8 mouse cellular contexts compared by ENCODE assay signal in the genomic region with DNA sequence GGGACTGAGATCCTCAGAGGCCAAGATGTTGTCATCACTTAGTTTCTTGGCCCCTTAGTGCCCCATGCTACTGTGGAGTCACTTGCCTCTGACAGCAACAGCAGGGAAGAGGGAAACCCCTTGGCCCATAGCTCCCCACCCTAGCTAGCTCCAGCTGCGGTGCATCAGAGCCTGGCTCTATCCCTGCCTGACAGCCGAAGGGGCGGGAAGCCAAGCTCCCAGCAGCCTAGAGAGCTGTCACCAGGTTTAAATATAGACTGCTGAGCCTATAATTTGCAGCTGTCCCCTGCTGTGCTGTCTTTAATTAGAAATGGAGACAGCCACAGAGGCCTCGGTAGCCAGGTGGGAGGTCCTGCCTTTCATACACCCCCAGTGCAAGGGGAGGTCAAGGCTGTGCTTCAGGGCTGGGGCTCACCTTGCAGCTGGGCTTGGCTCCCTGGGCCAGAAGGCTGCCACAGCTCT. TPM values are rescaled to one million over a fixed set of nuclear protein-coding genes. Genes with fewer than 3 reads are reported as not detected.
A peak's percentile ranks its signal among the peaks of the same experiment; 100 is the strongest.
DNase-seq lines count a peak whose midpoint lies in the region; ATAC-seq and TF ChIP-seq lines count a peak whose summit lies in the region.

No protein-coding gene starts in this region.

- peak; percentile 96 for ATAC-seq in embryonic facial prominence, embryonic 14.5 days (ENCODE audit: low read depth)
- ATAC-seq in lung, embryonic 14.5 days (ENCODE audit: insufficient read depth), result peak; percentile 99

- no peaks in the 10 kb centered on the region for H3K36me3 ChIP-seq in embryonic facial prominence, embryonic 14.5 days (ENCODE audit: control insufficient read depth, insufficient read depth, low read length)
- no peaks in the 10 kb centered on the region for H3K36me3 ChIP-seq in lung, embryonic 14.5 days (ENCODE audit: insufficient read depth)

- no peak for TF ChIP-seq CTCF in lung, embryonic 14.5 days (IDR thresholded peaks at IDR 0.05; ENCODE audit: low read depth)

- H3K4me1 ChIP-seq in embryonic facial prominence, embryonic 14.5 days (ENCODE audit: control insufficient read depth, insufficient read depth, low read length), result 0 out of 2 replicates have a peak, but pooled peaks cover 4% of the 10 kb centered on the region
- no peaks in the 10 kb centered on the region for H3K4me1 ChIP-seq in lung, embryonic 14.5 days (ENCODE audit: insufficient read depth)

- no peak overlapping the region for H3K9ac ChIP-seq in embryonic facial prominence, embryonic 14.5 days (ENCODE audit: low read depth, low read length)
- no peak overlapping the region for H3K9ac ChIP-seq in lung, embryonic 14.5 days

- no peak overlapping the region for H3K27ac ChIP-seq in embryonic facial prominence, embryonic 14.5 days (replicated peaks; ENCODE audit: low read depth, low read length)
- H3K27ac ChIP-seq in lung, embryonic 14.5 days (ENCODE audit: low read depth), result peak overlapping the region; percentile 9; the same call in 1 of the 2 replicates

- H3K4me3 ChIP-seq in embryonic facial prominence, embryonic 14.5 days (ENCODE audit: low read depth, low read length), result no peak overlapping the region
- H3K4me3 ChIP-seq in lung, embryonic 14.5 days (ENCODE audit: low read depth, low read length), result no peak overlapping the region

- H3K4me2 ChIP-seq in embryonic facial prominence, embryonic 14.5 days (ENCODE audit: low read depth, low read length), result no peak overlapping the region
- no peak overlapping the region for H3K4me2 ChIP-seq in lung, embryonic 14.5 days

- H3K27me3 ChIP-seq in embryonic facial prominence, embryonic 14.5 days (replicated peaks; ENCODE audit: control insufficient read depth, insufficient read depth, low read length), result no peaks in the 10 kb centered on the region
- H3K27me3 ChIP-seq in lung, embryonic 14.5 days (ENCODE audit: insufficient read depth, low read length), result peaks cover 48% of the 10 kb centered on the region

- DNase-seq in cerebellum, adult 9-10 months, result peak; percentile 52
- DNase-seq in embryonic facial prominence, embryonic 14.5 days (ENCODE audit: low spot score), result peak; percentile 91
- DNase-seq in heart, adult 9 months (ENCODE audit: low spot score in 2 of 2), result peak; percentile 77 to 81
- peak; percentile 3 to 13 for DNase-seq in kidney, adult 8-10 months
- peak; percentile 95 for DNase-seq in lung, embryonic 14.5 days
- peak; percentile 63 for DNase-seq in right cerebral cortex, adult 18-20 months
- DNase-seq in ovary, postnatal 10 days (ENCODE audit: low spot score), result no peak
- no peak for DNase-seq in thymus, postnatal 25 days

- 3% methylated on average over 4 of the region's 4 CpGs for WGBS in embryonic facial prominence, embryonic 14.5 days
- WGBS in lung, embryonic 14.5 days, result 18% methylated on average over 4 of the region's 4 CpGs

- no peaks in the 10 kb centered on the region for H3K9me3 ChIP-seq in embryonic facial prominence, embryonic 14.5 days (ENCODE audit: control insufficient read depth, low read length)
- no peaks in the 10 kb centered on the region for H3K9me3 ChIP-seq in lung, embryonic 14.5 days (ENCODE audit: low read depth, low read length)

RNA-seq across cellular contexts. Expression of gene Sec13, which starts 54.7 kb away (rescaled TPM):
- 301 and 324 TPM in 2 replicates for polyA plus RNA-seq in embryonic facial prominence, embryonic 14.5 days (2014; fragmentation: Nextera tagmentation; extraction: Ambion mirVana)
- 286 and 295 TPM in 2 replicates for polyA plus RNA-seq in lung, embryonic 14.5 days (2014; fragmentation: Nextera tagmentation; extraction: Ambion mirVana)

Comparison
In these comparisons a context has a peak if more than half of its experiments do, and no peak if none do; other contexts are left out.
1. DNase-seq: peak in cerebellum, adult 9-10 months (single experiment), embryonic facial prominence, embryonic 14.5 days (single experiment), heart, adult 9 months (2 of 2), kidney, adult 8-10 months (2 of 2), lung, embryonic 14.5 days (single experiment) and right cerebral cortex, adult 18-20 months (single experiment); none in ovary, postnatal 10 days (single experiment) and thymus, postnatal 25 days (single experiment).